Mouse (Mus musculus) small intestine, adult 2 months (tissue): ENCODE results near the gene Tbcel.

Experiments used
- CTCF ChIP-seq: fragments of 200-500 bp; IDR thresholded peaks from 2 replicates; pipeline ENCODE4 v1.5.1; 2012; ENCODE audit warnings: low read depth, mild to moderate bottlenecking, control low read depth, inconsistent platforms, low read length, moderate library complexity, mixed read lengths; ENCODE audit not compliant: insufficient replicate concordance, insufficient read length; ENCODE audit errors: extremely low read depth
- POLR2A ChIP-seq: fragments of 200-500 bp; IDR thresholded peaks from 2 replicates; pipeline ENCODE4 v1.6.1; 2012; ENCODE audit warnings: low read depth, mild to moderate bottlenecking, control low read depth, inconsistent platforms, low read length, moderate library complexity

GRCm38 (mm10) chr9:42544521-42544920, 36.9 kb upstream of the Tbcel start:
- TF ChIP-seq POLR2A (no peak), CTCF (no peak)
